Mouse (Mus musculus): ENCODE data around the gene Pex14. TPM values are rescaled to one million over a fixed set of nuclear protein-coding genes. Genes with fewer than 3 reads are reported as not detected.

The Pex14 gene
- total RNA-seq, 2 experiments from 2014 or later: 26.5 to 27.2 TPM

DNA sequence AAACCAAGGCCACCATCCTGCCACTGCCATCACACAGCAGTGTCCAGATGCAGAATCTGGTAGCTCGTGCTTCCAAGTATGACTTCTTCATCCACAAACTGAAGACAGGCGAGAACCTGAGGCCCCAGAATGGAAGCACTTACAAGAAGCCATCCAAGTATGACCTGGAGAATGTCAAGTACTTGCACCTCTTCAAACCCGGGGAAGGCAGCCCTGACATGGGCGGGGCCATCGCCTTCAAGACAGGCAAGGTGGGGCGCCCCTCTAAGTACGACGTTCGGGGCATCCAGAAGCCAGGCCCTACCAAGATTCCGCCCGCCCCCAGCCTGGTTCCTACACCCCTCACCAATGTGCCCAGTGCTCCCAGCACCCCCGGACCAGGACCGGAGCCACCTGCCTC, 166.6 kb downstream of the Pex14 start:
- intact Hi-C loops (cut with DNase I): no loop called here
- no peak for DNase-seq

- intact Hi-C loops (cut with DNase I): no loop called here
- no peak for DNase-seq
Observed at GRCm38 (mm10) chr4:148930721-148931229, 168.9 kb downstream of the Pex14 start.

DNA sequence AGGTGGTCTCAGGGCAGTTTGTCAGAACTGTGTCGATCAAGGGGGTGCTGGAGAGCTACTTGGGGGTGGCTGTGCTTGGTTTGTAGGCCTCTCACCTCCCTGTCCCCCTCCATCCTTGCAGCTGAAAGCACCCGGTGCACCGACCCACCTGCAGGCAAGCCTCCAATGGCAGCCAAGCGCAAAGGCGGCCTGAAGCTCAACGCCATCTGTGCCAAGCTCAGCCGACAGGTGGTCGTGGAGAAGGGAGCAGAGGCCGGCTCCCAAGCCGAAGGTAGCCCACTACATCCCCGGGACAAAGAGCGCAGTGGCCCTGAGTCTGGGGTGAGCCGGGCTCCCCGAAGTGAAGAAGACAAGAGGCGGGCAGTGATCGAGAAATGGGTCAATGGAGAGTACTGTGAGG, 170.8 kb downstream of the Pex14 start:
- intact Hi-C loops (cut with DNase I): no loop called here
- DNase-seq: no peak

GRCm38 (mm10) chr4:148928316-148928715, 171.4 kb downstream of the Pex14 start:
- intact Hi-C loops (cut with DNase I): no loop called here
- peak in 1 of 2 experiments; percentile 68 for DNase-seq

- intact Hi-C loops (cut with DNase I): no loop called here
Observed at GRCm38 (mm10) chr4:148926459-148926858, 173.2 kb downstream of the Pex14 start.

DNA sequence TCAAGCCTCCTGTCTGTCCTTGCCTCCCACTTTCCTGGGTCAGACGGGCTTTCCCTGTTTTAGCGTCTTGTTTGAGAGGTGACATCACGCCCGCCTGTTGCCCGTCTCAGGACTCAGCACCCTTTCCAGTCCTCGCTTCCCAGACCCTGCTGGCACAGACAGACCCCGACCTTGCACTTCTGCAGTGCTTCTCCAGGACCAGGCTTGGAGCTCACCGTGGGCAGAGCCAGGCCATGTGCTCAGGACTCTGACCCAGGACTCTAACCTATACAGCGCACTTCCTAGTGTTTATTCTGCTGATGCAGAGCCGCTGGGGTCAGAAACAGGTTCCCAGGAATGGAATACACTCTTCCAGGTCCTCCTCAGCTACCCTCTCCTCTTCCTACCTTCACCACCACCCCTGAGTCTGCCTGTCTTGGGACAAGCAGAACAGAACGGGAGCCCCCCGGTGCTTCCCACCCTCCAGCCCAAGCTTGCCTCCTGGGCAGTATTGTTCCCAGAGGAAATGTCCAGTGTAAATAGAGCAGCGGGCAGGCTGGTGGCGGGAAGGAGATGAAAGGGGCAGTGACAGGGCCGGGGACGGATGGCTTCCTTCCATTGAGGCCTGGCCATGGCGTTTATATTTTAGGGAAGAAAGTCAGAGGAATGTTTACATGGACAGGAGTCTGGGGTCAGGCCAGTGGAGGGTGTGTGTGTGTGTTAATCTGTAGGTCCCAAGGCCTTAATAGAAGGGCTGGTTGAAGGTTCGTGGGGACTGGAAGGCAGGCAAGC, 173.9 kb downstream of the Pex14 start:
- DNase-seq: no peak
- intact Hi-C loops (cut with DNase I): no loop called here

More at GRCm38 (mm10) chr4:148926459-148926858, 173.2 kb downstream of the Pex14 start:
- DNase-seq: no peak

GRCm38 (mm10) chr4:148923976-148924375, 175.7 kb downstream of the Pex14 start:
- DNase-seq: no peak
- intact Hi-C loops (cut with DNase I): no loop called here

DNA sequence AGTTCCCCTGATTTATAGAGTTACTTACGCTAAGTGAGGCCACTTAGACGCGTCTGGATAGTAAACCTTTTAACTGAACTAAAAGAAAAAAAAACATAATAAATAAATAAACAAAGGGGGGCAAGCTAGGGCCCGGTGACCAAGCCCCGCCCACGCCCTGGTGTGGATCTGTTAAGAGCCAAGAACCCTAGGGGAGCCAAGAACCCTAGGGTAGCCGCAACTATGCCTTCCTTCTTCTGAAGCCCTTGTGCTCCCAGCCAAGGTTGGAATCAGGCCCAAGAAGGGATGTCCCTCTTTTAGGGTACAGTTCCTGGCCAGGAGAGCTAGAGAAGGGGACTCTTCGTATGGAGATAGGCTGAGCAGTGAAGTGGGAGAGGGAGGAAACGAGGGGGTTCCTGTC, 176.3 kb downstream of the Pex14 start:
- intact Hi-C loops (cut with DNase I): no loop called here
- no peak for DNase-seq

DNA sequence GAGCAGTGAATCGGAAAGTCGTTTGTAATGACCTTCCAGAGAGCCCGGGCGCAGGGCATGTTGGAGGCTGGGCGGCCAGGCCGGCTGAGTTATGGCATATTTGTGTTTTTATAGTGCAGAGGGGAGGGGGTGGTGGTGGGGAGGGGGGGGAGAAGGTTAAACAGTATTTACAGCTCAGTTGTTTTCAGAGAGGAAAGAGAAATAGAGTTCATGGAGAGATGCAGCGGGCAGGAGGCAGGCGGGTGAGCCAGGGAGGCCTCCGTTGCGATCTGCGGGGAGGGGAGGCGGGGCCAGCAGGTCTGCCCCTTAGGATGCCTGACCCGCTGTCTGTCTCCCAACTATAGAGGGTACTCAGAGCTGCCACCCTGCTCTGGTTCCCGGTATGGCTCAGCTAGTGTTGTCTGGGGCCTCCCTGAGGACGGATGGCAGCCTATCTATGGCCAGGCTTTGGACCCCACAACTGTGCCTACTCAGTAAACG, 177.4 kb downstream of the Pex14 start:
- DNase-seq: no peak
- intact Hi-C loops (cut with DNase I): no loop called here

- intact Hi-C loops (cut with DNase I): no loop called here
Observed at GRCm38 (mm10) chr4:148920610-148921009, 179.1 kb downstream of the Pex14 start.

DNA sequence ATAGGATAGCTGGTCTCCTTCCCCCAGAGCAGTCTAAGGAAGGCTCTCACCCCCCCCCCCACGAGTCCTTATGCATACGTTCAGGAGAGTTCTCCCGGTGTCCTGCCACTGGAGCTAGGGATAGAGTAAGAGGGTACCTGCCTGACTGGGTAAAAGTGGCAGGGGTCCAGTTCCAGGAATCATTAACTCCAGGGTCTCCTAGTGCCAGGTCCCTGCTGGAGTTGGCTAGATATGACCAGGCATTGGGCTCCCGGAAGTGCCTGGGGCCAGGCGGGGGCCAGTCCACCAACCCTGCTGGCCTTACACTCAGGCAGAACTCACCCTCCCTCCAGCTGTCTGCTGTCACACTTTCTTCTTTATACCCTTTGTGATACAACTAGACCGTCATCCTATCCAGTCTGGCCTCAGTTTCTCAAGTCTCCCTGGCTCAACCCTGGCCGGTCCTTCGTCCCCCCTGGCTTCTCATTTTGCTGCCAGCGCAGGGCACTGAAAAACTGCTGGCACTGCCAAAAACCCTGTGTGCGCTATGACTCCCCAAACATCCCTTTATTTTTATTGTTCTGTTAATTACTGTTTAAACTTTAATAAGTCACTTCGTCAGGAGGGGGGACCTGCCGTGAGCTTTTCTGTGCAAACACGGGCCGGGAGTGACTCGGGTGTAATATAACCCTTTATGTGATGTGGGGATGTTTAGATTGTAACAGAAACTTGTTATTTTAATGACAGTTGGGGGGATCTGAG, 180.8 kb downstream of the Pex14 start:
- intact Hi-C loops (cut with DNase I): no loop called here
- no peak for DNase-seq

More at GRCm38 (mm10) chr4:148920610-148921009, 179.1 kb downstream of the Pex14 start:
- DNase-seq: no peak

DNA sequence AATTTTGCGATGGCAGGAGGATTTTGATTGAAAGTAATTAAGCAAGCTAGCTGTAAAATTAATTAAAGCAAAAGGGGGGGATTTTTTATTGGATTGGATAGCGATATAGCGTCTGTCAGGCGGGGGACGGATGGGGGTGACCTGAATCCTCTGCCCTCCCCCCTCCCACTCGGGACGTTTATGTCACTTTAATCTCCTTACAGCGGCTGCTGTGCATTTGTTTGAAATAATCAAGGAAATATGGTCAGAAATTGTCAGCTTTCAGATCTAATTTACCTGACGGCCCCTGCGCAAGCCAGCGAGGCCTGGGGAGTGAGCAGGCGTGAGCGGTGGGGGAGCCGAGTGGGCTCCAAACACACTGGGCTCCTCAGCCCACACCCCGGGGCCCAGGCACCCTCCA, 183.8 kb downstream of the Pex14 start:
- DNase-seq: no peak
- intact Hi-C loops (cut with DNase I): no loop called here

DNA sequence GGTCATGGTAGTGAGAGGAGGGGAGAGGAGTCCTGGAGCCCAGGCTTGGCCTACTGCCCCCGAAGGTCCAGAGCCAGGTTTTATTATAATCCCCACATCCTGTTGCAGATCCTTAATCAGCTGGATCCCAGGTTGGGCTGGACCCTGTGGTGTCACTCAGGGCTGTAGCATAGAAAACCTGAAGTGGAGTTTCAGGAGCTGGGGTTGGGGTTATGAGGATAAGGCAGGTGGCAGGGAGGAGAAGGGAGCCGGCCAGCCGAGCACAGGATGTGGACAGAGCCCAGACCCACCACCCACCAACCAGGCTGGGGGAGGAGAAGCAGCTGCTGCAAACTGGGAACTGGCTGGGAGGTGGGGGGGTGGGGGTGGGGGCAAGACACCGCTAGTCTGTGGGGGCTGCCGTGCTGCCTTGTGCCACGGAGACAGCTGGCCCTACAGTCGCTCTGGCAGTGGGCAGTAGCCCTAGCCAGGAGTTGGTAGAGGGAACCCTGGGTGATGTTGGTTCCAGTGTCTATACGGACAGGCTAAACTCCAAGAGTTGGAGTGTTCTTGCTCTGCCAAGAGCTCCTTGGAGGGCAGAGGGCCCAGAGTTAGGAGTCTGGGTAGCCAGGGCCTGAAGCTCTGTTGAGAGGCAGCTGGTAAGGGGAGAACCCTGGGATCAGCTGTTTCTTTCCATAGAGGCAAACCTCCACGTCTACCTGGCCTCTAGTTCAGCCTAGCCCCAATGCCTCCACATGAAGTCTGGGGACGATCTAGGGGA, 184.6 kb downstream of the Pex14 start:
- intact Hi-C loops (cut with DNase I): loop anchor here (1.0 kb wide), 1 partner anchor 111 kb away; the partner anchor contains the start of gene Casz1

GRCm38 (mm10) chr4:148912826-148913590, 186.7 kb downstream of the Pex14 start:
- intact Hi-C loops (cut with DNase I): no loop called here

More for the DNA sequence above, 184.6 kb downstream of the Pex14 start:
- DNase-seq: peak; percentile 79 to 80

DNA sequence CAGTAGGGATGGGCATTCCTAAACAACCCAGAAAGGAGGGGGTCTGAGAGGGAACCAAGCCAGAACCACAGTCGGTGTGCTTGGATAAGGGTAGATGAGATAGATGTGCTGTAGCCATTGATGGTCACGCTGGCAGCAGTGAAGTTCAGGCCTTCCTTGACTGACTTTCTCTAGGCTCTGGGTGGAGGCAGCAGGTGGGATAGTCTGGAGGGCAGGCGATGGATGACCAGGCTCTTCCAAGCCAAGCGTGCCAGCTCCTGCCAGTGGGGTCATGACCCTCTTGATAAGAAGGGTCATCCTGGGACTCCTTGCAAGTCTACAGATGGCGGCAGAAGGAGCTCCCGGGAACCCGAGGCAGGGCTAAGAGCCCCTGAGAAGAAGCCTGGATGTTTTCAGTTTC, 187.5 kb downstream of the Pex14 start:
- no peak for DNase-seq
- intact Hi-C loops (cut with DNase I): no loop called here

More at GRCm38 (mm10) chr4:148912826-148913590, 186.7 kb downstream of the Pex14 start:
- no peak for DNase-seq

Other genes with a start within 250 kb of the Pex14 start
- 10 to 100 TPM; 33.5 to 38.7 TPM for gene Dffa, start 4.3 kb upstream of the Pex14 start, total RNA-seq (2021)
- under 1 TPM; 0.42 to 0.55 TPM for gene Cort, start 26.9 kb upstream of the Pex14 start, total RNA-seq (2021)
- 10 to 100 TPM in 1 of 2 experiments, 1 to 10 TPM in 1; 9.7 to 12.2 TPM for gene Cenps, start 37.8 kb upstream of the Pex14 start, total RNA-seq (2021)
- gene Pgd, start 66.9 kb upstream of the Pex14 start, total RNA-seq (2021): 10 to 100 TPM; 52.7 to 57.4 TPM
- 100 to 1,000 TPM; 146 to 164 TPM for gene Kif1b, start 207.8 kb upstream of the Pex14 start, total RNA-seq (2021)

All from heart, postnatal 10 days (tissue).